Mouse (Mus musculus) kidney, adult 2 months (tissue): Measurements from ENCODE around the gene Fbxo46.
A peak's percentile ranks its signal among the peaks of the same experiment; 100 is the strongest.

Experiments used
- CTCF ChIP-seq: fragments of 200-500 bp; conservative IDR thresholded peaks from 2 replicates; pipeline ENCODE4 v1.5.1; 2011; ENCODE audit warnings: low read depth, mild to moderate bottlenecking, control low read depth, low read length, moderate library complexity, mixed read lengths; ENCODE audit not compliant: insufficient read depth, insufficient read length
- POLR2A ChIP-seq: fragments of 200-500 bp; IDR thresholded peaks from one replicate; pipeline ENCODE4 v1.6.1; 2011; ENCODE audit warnings: low read depth, low read length, control low read depth

GRCm38 (mm10) chr7:19149626-19150025 is 30.0 kb downstream of the Fbxo46 start, which contains the start of gene Snrpd2:
- TF ChIP-seq CTCF (no peak), POLR2A (peak; percentile 49)
